Mouse (Mus musculus) liver, embryonic 16.5 days (tissue): Measurements from ENCODE around the gene Dsn1. TPM values are rescaled to one million over a fixed set of nuclear protein-coding genes. Genes with fewer than 3 reads are reported as not detected.

Experiments
- ATAC-seq: fragments of 200-750 bp; cut with Nextera tagmentation; 2 replicates; pipeline ENCODE4 v1.8.0; 2017; ENCODE audit warnings: low read depth, mild to moderate bottlenecking, moderate number of reproducible peaks, moderate library complexity
- H3K27ac ChIP-seq: fragments of 300-500 bp; sonication (generic); 2 replicates; pipeline ENCODE4 v1.5.1; 2014; ENCODE audit warnings: mild to moderate bottlenecking, low read length
- H3K27me3 ChIP-seq: fragments of 300-500 bp; sonication (generic); 2 replicates; pipeline ENCODE4 v1.6.1; 2014; ENCODE audit warnings: low read depth, low read length, mixed read lengths; ENCODE audit not compliant: control insufficient read depth, insufficient read depth
- H3K36me3 ChIP-seq: fragments of 300-500 bp; sonication (generic); 2 replicates; pipeline ENCODE4 v1.6.1; 2014; ENCODE audit warnings: mild to moderate bottlenecking; ENCODE audit not compliant: control insufficient read depth, insufficient read depth
- H3K4me1 ChIP-seq: fragments of 300-500 bp; sonication (generic); 2 replicates; pipeline ENCODE4 v1.6.1; 2014; ENCODE audit warnings: low read depth, low read length, mixed read lengths; ENCODE audit not compliant: control insufficient read depth
- H3K4me2 ChIP-seq: fragments of 300-500 bp; sonication (generic); 2 replicates; pipeline ENCODE4 v1.6.1; 2014; ENCODE audit warnings: low read depth, low read length, mixed read lengths
- H3K4me3 ChIP-seq: fragments of 300-500 bp; sonication (generic); 2 replicates; pipeline ENCODE4 v1.5.1; 2014; ENCODE audit warnings: low read depth, mild to moderate bottlenecking, low read length
- H3K9ac ChIP-seq: fragments of 300-500 bp; sonication (generic); 2 replicates; pipeline ENCODE4 v1.6.1; 2014; ENCODE audit warnings: low read depth, low read length
- H3K9me3 ChIP-seq: fragments of 300-500 bp; sonication (generic); replicated peaks from 2 replicates; pipeline ENCODE4 v1.6.1; 2016; ENCODE audit warnings: low read length; ENCODE audit not compliant: control insufficient read depth
- WGBS: fragments of 180-500 bp; shearing (Covaris S2); extraction: QIAGEN DNeasy Blood & Tissue Kit; methylation state at CpG from one replicate; pipeline ENCODE4 v1.1.7; 2014; ENCODE audit not compliant: insufficient replicate concordance; 5-methylcytosine and 5-hydroxymethylcytosine counted together
- polyA plus RNA-seq: library from polyadenylated mRNA; unstranded; fragments of >200 nt; fragmentation: Nextera tagmentation; extraction: Ambion mirVana; gene quantifications from 2 replicates; pipeline ENCODE4 v1.2.1, GENCODE M21; 2015

Dsn1 gene
- polyA plus RNA-seq, 1 experiment from 2014 or later, result 26.7 TPM

DNA sequence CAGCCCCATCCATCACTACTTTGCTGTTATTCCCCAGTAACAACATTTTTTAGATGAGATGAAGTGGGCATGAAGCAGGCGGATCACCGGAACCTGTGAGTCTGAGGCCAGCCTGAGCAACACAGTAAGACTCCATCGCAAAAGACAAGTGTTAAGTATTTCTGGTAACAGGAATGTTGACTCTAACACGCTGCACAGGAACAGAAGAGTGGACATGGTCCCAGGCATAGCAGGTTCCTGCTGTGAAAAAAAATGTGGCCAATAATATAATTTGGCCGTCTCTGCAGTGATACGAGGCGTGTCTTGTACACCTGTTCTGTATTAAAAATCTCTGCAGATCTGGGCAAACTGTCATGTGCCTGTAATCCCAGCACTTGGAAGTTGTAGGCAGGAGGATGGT is 28.4 kb upstream of the Dsn1 start:
- ATAC-seq, result no peak
- 81% methylated on average over 7 of the region's 7 CpGs for WGBS
- no peaks in the 10 kb centered on the region for H3K27me3 ChIP-seq
- H3K4me3 ChIP-seq, result no peak overlapping the region
- no peak overlapping the region for H3K9ac ChIP-seq
- H3K4me1 ChIP-seq, result peaks cover 3% of the 10 kb centered on the region; the same call in 1 of the 2 replicates
- H3K36me3 ChIP-seq, result peaks cover 3% of the 10 kb centered on the region; the same call in 1 of the 2 replicates
- H3K9me3 ChIP-seq, result no peaks in the 10 kb centered on the region
- H3K27ac ChIP-seq, result no peak overlapping the region
- H3K4me2 ChIP-seq, result no peak overlapping the region

GRCm38 (mm10) chr2:157030804-157031203 is 23.9 kb upstream of the Dsn1 start:
- Histone ChIP-seq H3K36me3 (peaks cover 6% of the 10 kb centered on the region; the same call in 1 of the 2 replicates), H3K4me2 (no peak overlapping the region), H3K9me3 (no peaks in the 10 kb centered on the region), H3K4me3 (no peak overlapping the region), H3K27ac (no peak overlapping the region), H3K9ac (no peak overlapping the region), H3K4me1 (peaks cover 31% of the 10 kb centered on the region), H3K27me3 (no peaks in the 10 kb centered on the region)
- 28% methylated on average over 9 of the region's 9 CpGs for WGBS
- ATAC-seq, result no peak

GRCm38 (mm10) chr2:157028261-157028660 is 21.3 kb upstream of the Dsn1 start:
- H3K27me3 ChIP-seq, result no peaks in the 10 kb centered on the region
- peak overlapping the region; percentile 89 for H3K27ac ChIP-seq
- H3K9ac ChIP-seq, result peak overlapping the region; percentile 60
- H3K4me2 ChIP-seq, result peak overlapping the region; percentile 82
- WGBS, result 76% methylated on average over 4 of the region's 4 CpGs
- H3K9me3 ChIP-seq, result peaks cover 6% of the 10 kb centered on the region
- peak overlapping the region; percentile 61 for H3K4me3 ChIP-seq
- H3K36me3 ChIP-seq, result peaks cover 21% of the 10 kb centered on the region
- no peak for ATAC-seq
- peaks cover 31% of the 10 kb centered on the region for H3K4me1 ChIP-seq

DNA sequence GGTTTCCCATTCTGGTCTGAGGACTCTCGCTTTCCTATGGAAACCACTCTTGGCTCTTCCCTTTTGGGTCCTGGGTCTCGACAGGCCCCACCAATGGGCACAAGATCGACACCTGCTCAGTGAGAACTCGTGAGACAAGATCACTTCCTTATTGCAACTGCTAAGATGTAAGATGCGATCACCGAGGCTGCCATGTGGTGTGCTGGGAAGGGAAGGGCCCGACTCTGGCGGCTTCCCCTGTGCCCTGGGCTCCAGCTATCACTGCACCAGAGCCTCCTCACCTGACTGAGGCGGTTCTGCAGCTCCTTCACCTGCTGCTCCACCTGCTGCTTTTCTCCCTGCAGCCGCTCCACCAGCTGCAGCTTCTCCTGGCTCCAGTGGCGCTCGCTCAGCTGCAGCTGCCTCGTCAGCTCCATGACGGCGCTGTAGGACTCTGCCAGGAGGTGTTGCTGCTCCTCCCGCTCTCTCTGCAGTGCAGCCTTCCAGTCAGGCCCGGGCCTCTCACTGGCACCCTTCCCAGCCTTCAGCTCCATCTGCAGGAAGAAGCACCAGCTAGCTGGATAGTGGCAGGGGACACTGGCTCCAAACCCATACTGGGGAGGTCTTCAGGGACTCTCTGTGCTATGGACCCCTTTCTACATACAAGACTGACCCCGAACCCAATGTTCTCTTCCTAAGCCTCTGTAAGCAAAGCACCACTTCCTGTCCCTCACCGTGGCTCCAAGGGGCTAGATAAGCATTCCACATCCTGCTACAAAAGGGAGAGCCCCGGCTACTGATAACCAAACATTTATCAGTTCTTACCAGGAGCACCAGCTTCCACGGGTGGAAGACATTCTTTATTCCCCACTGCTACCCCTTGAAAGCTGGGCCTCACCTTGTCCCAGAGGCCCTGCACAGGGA is 20.4 kb upstream of the Dsn1 start:
- Histone ChIP-seq H3K9me3 (peaks cover 6% of the 10 kb centered on the region), H3K4me2 (peak overlapping the region; percentile 82), H3K27ac (peak overlapping the region; percentile 89), H3K9ac (peak overlapping the region; percentile 60), H3K27me3 (no peaks in the 10 kb centered on the region), H3K4me3 (peak overlapping the region; percentile 61), H3K36me3 (peaks cover 30% of the 10 kb centered on the region), H3K4me1 (peaks cover 31% of the 10 kb centered on the region)
- WGBS, result 24% methylated on average over 21 of the region's 21 CpGs
- ATAC-seq, result peak; percentile 87

GRCm38 (mm10) chr2:157021156-157021555 is 14.2 kb upstream of the Dsn1 start:
- H3K4me2 ChIP-seq, result no peak overlapping the region
- H3K27me3 ChIP-seq, result no peaks in the 10 kb centered on the region
- no peak overlapping the region for H3K9ac ChIP-seq
- H3K9me3 ChIP-seq, result peaks cover 6% of the 10 kb centered on the region
- peaks cover 4% of the 10 kb centered on the region for H3K4me1 ChIP-seq
- 85% methylated on average over 16 of the region's 16 CpGs for WGBS
- H3K4me3 ChIP-seq, result no peak overlapping the region
- no peak for ATAC-seq
- H3K27ac ChIP-seq, result no peak overlapping the region
- peaks cover 46% of the 10 kb centered on the region for H3K36me3 ChIP-seq

- Histone ChIP-seq H3K4me2 (no peak overlapping the region), H3K27me3 (no peaks in the 10 kb centered on the region), H3K4me1 (peaks cover 12% of the 10 kb centered on the region), H3K27ac (no peak overlapping the region), H3K4me3 (no peak overlapping the region), H3K9ac (no peak overlapping the region), H3K9me3 (no peaks in the 10 kb centered on the region), H3K36me3 (peaks cover 36% of the 10 kb centered on the region)
- WGBS, result 81% methylated on average over 4 of the region's 4 CpGs
- no peak for ATAC-seq
These were observed 12.3 kb upstream of the Dsn1 start for GRCm38 (mm10) chr2:157019228-157019627.

DNA sequence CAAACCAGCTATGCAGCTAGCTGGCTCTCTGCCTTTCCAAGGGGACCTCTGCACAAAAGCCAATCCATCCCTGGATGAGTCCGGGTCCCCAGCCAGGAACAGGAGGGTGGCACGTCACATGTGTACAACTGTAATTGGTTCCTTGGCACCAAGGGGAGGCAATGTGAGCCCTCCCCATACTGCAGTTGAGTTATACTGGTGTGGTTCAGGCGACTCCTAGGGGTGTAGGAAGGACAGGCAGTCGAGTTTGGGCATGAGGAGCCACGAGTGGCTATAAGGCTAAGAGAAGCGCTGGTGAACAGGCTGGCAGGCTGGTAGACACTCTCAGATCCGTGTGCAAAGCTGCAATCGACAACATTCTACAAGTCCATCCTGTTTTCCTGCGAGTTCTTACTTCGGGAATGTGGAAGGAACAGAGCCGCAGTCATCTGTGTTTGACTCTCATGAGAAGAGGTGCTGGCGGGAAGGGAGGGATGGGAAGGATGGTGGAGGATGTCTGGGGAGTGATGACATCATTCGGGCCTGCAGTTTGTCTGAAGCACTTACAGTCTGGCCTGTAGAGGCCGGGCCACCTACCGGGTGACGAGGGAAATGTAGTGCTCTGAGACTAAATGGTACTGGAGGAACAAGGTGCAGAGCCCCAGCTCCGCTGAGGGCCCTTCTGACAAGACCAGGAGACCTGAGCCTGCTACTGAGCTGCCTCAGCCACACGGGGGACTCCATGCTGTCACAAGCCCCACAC is 9.7 kb upstream of the Dsn1 start:
- Histone ChIP-seq H3K4me2 (no peak overlapping the region), H3K9ac (no peak overlapping the region), H3K9me3 (no peaks in the 10 kb centered on the region), H3K36me3 (peaks cover 20% of the 10 kb centered on the region), H3K27me3 (no peaks in the 10 kb centered on the region), H3K4me1 (peaks cover 20% of the 10 kb centered on the region), H3K27ac (peak overlapping the region; percentile 10; the same call in 1 of the 2 replicates), H3K4me3 (no peak overlapping the region)
- no peak for ATAC-seq
- WGBS, result 72% methylated on average over 18 of the region's 18 CpGs

DNA sequence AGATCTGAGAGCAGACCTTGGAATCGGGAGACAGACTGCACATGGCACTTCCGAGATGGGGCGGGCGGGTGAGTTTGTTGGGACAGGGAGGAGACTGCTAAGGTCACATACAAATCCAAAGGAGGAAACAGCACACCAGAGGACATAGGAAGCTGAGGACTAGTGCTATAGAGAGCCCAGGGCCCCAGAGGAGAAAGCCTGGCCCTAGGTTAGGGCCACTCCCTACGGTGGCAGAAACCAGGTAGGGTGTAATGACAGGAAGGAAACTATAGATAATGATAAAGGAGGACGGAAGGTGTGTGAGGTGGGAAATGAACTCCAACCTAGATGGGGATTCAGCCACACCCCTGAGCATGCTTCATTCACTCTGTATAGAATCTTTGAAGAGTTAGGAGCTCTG is 5.4 kb upstream of the Dsn1 start:
- no peak overlapping the region for H3K27ac ChIP-seq
- H3K4me3 ChIP-seq, result no peak overlapping the region
- no peak overlapping the region for H3K4me2 ChIP-seq
- 59% methylated on average over 6 of the region's 6 CpGs for WGBS
- H3K9ac ChIP-seq, result no peak overlapping the region
- ATAC-seq, result no peak
- no peaks in the 10 kb centered on the region for H3K27me3 ChIP-seq
- no peaks in the 10 kb centered on the region for H3K9me3 ChIP-seq
- no peaks in the 10 kb centered on the region for H3K36me3 ChIP-seq
- peaks cover 37% of the 10 kb centered on the region for H3K4me1 ChIP-seq
